Mouse (Mus musculus) thymus, postnatal 10 days (tissue): ENCODE results near the gene Gm3500.
"Not testable (repeated sequence)": the region's sequence is repeated elsewhere in the genome, so short reads cannot be mapped to it uniquely, and the experiment has no call there.

Source experiments
- DNase-seq, 2 experiments: peaks; one replicate each; pipeline ENCODE4 v3.0.0; 2021; ENCODE audit warnings: low spot score in 2 of 2

The Gm3500 gene

DNA sequence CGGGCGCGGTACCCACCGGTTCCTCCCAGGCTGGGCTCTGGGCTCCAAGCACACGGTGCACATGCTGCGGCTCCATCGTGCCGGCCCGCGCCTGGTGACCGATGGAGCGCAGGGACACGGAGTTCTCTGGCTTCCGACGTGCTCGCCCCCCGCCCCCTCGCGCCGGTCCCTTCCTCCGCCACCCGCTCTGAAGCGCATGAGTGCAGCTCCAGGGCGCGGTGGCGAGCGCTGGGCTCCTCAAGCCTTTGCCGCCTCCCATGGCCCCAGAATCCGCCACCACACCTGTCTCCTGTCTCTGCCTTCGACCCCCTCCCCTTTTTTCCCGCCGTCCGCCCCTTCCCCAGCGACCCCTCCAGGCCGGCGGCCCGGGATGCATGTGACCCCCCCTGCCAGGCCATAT, at the start of gene Gm3500:
Gene Gm3500, minus strand, starts transcription at position 101 of the 400 bp plus-strand sequence.
- DNase-seq: not testable (repeated sequence)

DNA sequence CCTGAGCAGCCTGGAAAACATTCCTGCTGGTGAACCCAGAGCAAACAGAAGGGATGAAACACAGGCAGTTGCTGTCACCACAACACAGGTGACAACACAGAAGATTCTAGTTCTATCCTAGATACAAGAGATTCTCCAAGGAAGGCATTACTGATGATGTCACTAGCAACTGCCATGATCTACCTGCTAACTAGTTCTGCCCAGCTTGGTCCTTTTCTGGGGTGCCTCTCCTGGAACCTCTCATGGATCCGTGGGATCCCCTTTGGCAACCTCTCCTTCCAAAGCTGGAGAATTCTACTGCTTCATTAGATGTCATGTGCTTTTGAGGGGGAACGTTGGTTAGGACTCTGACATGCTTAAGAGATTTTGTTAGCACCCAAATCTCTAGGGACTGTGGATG, 54.0 kb downstream of the Gm3500 start, which contains the start of gene Gm3542:
Gene Gm3542, minus strand, starts transcription at position 101 of the 400 bp plus-strand sequence.
- not testable (repeated sequence) for DNase-seq
